Mouse (Mus musculus): ENCODE results near the gene St3gal3.

The St3gal3 gene

GRCm38 (mm10) chr4:118141511-118141910, 6.8 kb upstream of the St3gal3 start:
- DNase-seq (ENCODE audit: low spot score in 2 of 2): no peak

- DNase-seq (ENCODE audit: low spot score in 2 of 2): peak; percentile 72 to 75
Observed at GRCm38 (mm10) chr4:118138891-118139290, 4.2 kb upstream of the St3gal3 start.

- DNase-seq (ENCODE audit: low spot score in 2 of 2): no peak
Observed at GRCm38 (mm10) chr4:118137857-118138256, 3.1 kb upstream of the St3gal3 start.

GRCm38 (mm10) chr4:118137311-118137710, 2.6 kb upstream of the St3gal3 start:
- no peak for DNase-seq (ENCODE audit: low spot score in 2 of 2)

- DNase-seq (ENCODE audit: low spot score in 2 of 2): no peak
Observed at GRCm38 (mm10) chr4:118135414-118135813, 700 bp upstream of the St3gal3 start.

- no peak for DNase-seq (ENCODE audit: low spot score in 2 of 2)
Observed at GRCm38 (mm10) chr4:118131329-118131728, 3.4 kb downstream of the St3gal3 start.

- DNase-seq (ENCODE audit: low spot score in 2 of 2): no peak
Observed at GRCm38 (mm10) chr4:118123030-118123704, 11.5 kb downstream of the St3gal3 start.

- DNase-seq (ENCODE audit: low spot score in 2 of 2): no peak
Observed at GRCm38 (mm10) chr4:118122078-118122477, 12.6 kb downstream of the St3gal3 start.

GRCm38 (mm10) chr4:118117565-118117964, 17.1 kb downstream of the St3gal3 start:
- DNase-seq (ENCODE audit: low spot score in 2 of 2): no peak

GRCm38 (mm10) chr4:118116098-118116497, 18.6 kb downstream of the St3gal3 start:
- no peak for DNase-seq (ENCODE audit: low spot score in 2 of 2)

- DNase-seq (ENCODE audit: low spot score in 2 of 2): no peak
Observed at GRCm38 (mm10) chr4:118115132-118115531, 19.6 kb downstream of the St3gal3 start.

- DNase-seq (ENCODE audit: low spot score in 2 of 2): no peak
Observed at GRCm38 (mm10) chr4:118112601-118113000, 22.1 kb downstream of the St3gal3 start.

- no peak for DNase-seq (ENCODE audit: low spot score in 2 of 2)
Observed at GRCm38 (mm10) chr4:118109649-118110048, 25.1 kb downstream of the St3gal3 start.

GRCm38 (mm10) chr4:118108779-118109178, 25.9 kb downstream of the St3gal3 start:
- peak; percentile 12 to 25 for DNase-seq (ENCODE audit: low spot score in 2 of 2)

GRCm38 (mm10) chr4:118105256-118106053, 29.3 kb downstream of the St3gal3 start:
- no peak for DNase-seq (ENCODE audit: low spot score in 2 of 2)

GRCm38 (mm10) chr4:118103280-118103830, 31.4 kb downstream of the St3gal3 start:
- DNase-seq (ENCODE audit: low spot score in 2 of 2): no peak

GRCm38 (mm10) chr4:118101497-118101896, 33.2 kb downstream of the St3gal3 start:
- DNase-seq (ENCODE audit: low spot score in 2 of 2): no peak

GRCm38 (mm10) chr4:118099637-118100364, 34.9 kb downstream of the St3gal3 start:
- no peak for DNase-seq (ENCODE audit: low spot score in 2 of 2)

GRCm38 (mm10) chr4:118098571-118098970, 36.1 kb downstream of the St3gal3 start:
- no peak for DNase-seq (ENCODE audit: low spot score in 2 of 2)

GRCm38 (mm10) chr4:118096069-118096468, 38.6 kb downstream of the St3gal3 start:
- no peak for DNase-seq (ENCODE audit: low spot score in 2 of 2)

- DNase-seq (ENCODE audit: low spot score in 2 of 2): no peak
Observed at GRCm38 (mm10) chr4:118092784-118093457, 41.8 kb downstream of the St3gal3 start.

GRCm38 (mm10) chr4:118090449-118090848, 44.3 kb downstream of the St3gal3 start:
- no peak for DNase-seq (ENCODE audit: low spot score in 2 of 2)

All from heart, adult 9 months (tissue).